Mouse (Mus musculus): ENCODE results near the gene Fam53b. TPM values are rescaled to one million over a fixed set of nuclear protein-coding genes. Genes with fewer than 3 reads are reported as not detected.

Gene Fam53b
- polyA plus RNA-seq, 1 experiment from 2014 or later, result 13.6 TPM

DNA sequence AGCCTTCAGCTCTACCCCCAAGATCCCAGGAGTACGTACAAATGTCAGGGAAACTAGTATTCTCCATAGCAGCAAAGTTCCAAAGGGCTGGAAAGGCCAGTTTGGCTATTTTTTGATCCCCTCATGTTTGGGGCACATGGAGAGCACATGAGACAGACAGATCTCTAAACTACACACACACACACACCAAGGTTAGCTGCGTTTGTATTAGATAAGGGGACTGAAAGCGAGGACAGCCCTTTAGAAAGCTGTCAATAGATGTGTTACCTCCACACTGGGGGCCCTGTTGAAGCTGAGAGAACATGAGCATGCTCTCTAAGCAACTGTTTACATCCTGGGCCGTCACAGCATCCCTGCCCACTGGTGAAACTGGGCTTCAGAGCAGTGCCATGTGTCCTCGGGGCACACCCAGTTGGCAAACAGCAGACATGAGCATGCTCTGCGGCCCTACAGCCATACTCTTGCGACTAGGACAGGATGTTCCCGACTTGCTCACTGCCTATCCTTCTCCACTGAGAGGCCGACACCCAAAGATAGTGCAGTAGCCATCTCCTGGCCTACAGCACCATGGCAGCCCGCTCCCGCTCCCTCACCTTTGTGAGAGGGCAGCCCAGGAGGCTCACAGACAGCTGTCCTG is 47.3 kb downstream of the Fam53b start:
- no peaks in the 10 kb centered on the region for H3K36me3 ChIP-seq (ENCODE audit: control insufficient read depth, insufficient read depth, low read length)
- H3K4me1 ChIP-seq (ENCODE audit: control insufficient read depth, insufficient read depth, low read length), result peaks cover 24% of the 10 kb centered on the region
- H3K4me3 ChIP-seq (ENCODE audit: low read depth, low read length), result no peak overlapping the region
- H3K9ac ChIP-seq (ENCODE audit: low read depth, low read length), result 0 out of 2 replicates have a peak overlapping the region, but pooled peaks have one; percentile 8
- H3K9me3 ChIP-seq (replicated peaks; ENCODE audit: control insufficient read depth, low read length, poor library complexity, severe bottlenecking), result no peaks in the 10 kb centered on the region
- no peak for ATAC-seq
- no peak overlapping the region for H3K4me2 ChIP-seq (ENCODE audit: low read length)
- peak overlapping the region; percentile 69 for H3K27ac ChIP-seq (ENCODE audit: low read length)
- WGBS, result 93% methylated on average over 11 of the region's 11 CpGs
- no peaks in the 10 kb centered on the region for H3K27me3 ChIP-seq (ENCODE audit: control insufficient read depth, insufficient read depth, low read depth, low read length)

DNA sequence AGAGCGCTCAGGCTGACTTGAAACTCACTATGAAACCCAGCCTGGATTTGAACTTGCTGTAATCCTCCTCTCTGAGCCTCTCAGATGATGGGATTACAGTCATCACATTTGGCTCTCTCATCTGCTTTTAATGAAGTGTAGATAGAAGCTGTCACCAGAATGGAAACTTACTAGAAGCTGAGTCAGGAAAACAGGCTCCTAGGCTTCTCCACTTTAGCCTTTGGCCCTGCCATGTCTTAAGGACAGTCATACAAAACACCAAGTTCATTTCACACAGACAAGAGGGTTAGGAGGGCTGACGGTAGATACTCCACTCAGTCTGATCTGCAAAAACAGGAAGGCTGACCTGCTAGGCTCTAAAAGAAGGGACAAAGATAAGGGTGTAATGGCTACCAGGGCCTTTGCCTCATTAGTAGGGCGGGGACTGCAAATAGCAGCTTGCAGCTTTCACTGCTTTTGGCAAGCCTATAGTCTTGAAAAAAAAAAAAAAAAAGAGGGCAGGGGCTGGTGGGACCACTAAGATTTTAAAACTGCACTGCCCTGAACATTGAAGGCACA is 48.0 kb downstream of the Fam53b start:
- Histone ChIP-seq H3K27ac (ENCODE audit: low read length) (no peak overlapping the region), H3K9me3 (replicated peaks; ENCODE audit: control insufficient read depth, low read length, poor library complexity, severe bottlenecking) (no peaks in the 10 kb centered on the region), H3K4me1 (ENCODE audit: control insufficient read depth, insufficient read depth, low read length) (peaks cover 24% of the 10 kb centered on the region), H3K27me3 (ENCODE audit: control insufficient read depth, insufficient read depth, low read depth, low read length) (no peaks in the 10 kb centered on the region), H3K9ac (ENCODE audit: low read depth, low read length) (no peak overlapping the region), H3K4me3 (ENCODE audit: low read depth, low read length) (no peak overlapping the region), H3K36me3 (ENCODE audit: control insufficient read depth, insufficient read depth, low read length) (no peaks in the 10 kb centered on the region), H3K4me2 (ENCODE audit: low read length) (no peak overlapping the region)
- WGBS, result 86% methylated on average over 3 of the region's 3 CpGs
- ATAC-seq, result no peak

DNA sequence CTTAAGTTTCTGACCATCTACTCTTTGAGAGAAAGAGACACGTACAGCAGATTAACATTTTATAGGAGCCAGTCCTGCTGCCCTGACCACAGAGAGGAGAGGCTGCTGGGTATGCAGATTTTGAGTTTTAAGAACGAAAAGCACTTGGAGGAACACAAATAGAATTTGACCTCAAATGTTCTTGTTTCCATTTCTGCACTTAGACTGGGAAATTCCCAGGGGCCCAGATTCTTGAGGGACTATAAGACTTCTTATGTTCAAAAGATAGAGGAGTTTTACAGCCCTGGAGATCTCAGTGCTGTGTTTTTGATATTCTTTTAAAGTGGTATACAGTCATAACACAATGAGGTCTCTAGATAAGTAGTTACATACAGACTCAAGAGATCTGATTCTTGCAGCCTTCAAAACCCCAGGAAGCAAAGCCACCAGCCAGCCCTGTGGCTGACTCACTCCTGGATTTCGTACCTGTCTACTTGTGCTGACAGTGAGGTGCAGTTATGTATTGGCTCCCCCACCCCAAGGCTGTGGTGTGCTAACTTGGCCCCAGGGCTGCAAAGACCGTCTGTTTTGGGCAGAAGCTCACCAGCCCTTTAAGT is 48.7 kb downstream of the Fam53b start:
- H3K4me1 ChIP-seq (ENCODE audit: control insufficient read depth, insufficient read depth, low read length), result peaks cover 24% of the 10 kb centered on the region
- no peak overlapping the region for H3K9ac ChIP-seq (ENCODE audit: low read depth, low read length)
- no peak overlapping the region for H3K4me3 ChIP-seq (ENCODE audit: low read depth, low read length)
- no peaks in the 10 kb centered on the region for H3K27me3 ChIP-seq (ENCODE audit: control insufficient read depth, insufficient read depth, low read depth, low read length)
- H3K36me3 ChIP-seq (ENCODE audit: control insufficient read depth, insufficient read depth, low read length), result no peaks in the 10 kb centered on the region
- WGBS, result 82% methylated on average over 4 of the region's 4 CpGs
- H3K4me2 ChIP-seq (ENCODE audit: low read length), result no peak overlapping the region
- ATAC-seq, result no peak
- no peaks in the 10 kb centered on the region for H3K9me3 ChIP-seq (replicated peaks; ENCODE audit: control insufficient read depth, low read length, poor library complexity, severe bottlenecking)
- H3K27ac ChIP-seq (ENCODE audit: low read length), result no peak overlapping the region

DNA sequence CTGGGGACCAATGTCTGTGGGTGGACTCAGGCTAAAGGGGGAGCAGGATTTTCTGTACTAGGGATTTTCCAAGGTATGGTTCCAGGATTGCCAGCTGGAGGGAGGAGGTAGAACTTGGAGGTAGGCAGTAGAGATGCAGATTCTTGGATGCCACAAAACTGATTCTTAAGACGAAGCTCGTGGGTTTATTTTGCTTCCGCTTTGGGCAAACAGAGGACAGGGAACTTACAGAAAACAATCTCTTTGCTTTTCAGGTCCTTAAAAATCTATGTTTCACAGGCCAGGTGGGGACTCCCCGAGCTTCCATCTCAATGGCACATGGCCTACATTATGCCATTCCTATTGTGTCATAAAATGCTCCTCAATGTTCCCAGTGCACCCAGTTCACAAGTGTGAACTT is 49.4 kb downstream of the Fam53b start:
- no peak for ATAC-seq
- Histone ChIP-seq H3K4me3 (ENCODE audit: low read depth, low read length) (no peak overlapping the region), H3K9me3 (replicated peaks; ENCODE audit: control insufficient read depth, low read length, poor library complexity, severe bottlenecking) (no peaks in the 10 kb centered on the region), H3K27ac (ENCODE audit: low read length) (no peak overlapping the region), H3K27me3 (ENCODE audit: control insufficient read depth, insufficient read depth, low read depth, low read length) (no peaks in the 10 kb centered on the region), H3K4me1 (ENCODE audit: control insufficient read depth, insufficient read depth, low read length) (peaks cover 24% of the 10 kb centered on the region), H3K4me2 (ENCODE audit: low read length) (no peak overlapping the region), H3K9ac (ENCODE audit: low read depth, low read length) (no peak overlapping the region), H3K36me3 (ENCODE audit: control insufficient read depth, insufficient read depth, low read length) (no peaks in the 10 kb centered on the region)
- 96% methylated on average over 4 of the region's 4 CpGs for WGBS

DNA sequence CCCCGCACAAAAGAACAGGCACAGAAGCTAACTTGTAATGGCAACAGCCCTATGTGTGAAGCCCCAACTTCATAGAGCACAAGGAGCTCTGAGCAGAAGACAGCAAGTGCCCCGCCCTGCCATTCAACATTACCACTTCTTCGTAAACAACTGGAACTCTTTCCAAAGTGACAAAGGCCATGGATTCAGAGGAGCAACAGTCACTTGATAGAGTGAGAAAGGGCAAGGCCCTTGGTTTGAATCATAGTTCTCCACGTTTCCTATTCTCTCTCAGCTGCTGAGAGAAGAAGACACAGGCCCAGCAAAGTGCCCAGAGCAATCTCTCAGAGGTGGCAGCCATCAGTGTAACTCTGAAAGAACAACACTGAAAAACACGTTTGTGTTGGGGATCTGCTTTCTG is 49.8 kb downstream of the Fam53b start:
- 93% methylated on average over 5 of the region's 5 CpGs for WGBS
- no peaks in the 10 kb centered on the region for H3K9me3 ChIP-seq (replicated peaks; ENCODE audit: control insufficient read depth, low read length, poor library complexity, severe bottlenecking)
- no peak overlapping the region for H3K9ac ChIP-seq (ENCODE audit: low read depth, low read length)
- no peak overlapping the region for H3K4me2 ChIP-seq (ENCODE audit: low read length)
- H3K27me3 ChIP-seq (ENCODE audit: control insufficient read depth, insufficient read depth, low read depth, low read length), result no peaks in the 10 kb centered on the region
- H3K36me3 ChIP-seq (ENCODE audit: control insufficient read depth, insufficient read depth, low read length), result no peaks in the 10 kb centered on the region
- ATAC-seq, result no peak
- H3K27ac ChIP-seq (ENCODE audit: low read length), result no peak overlapping the region
- peaks cover 24% of the 10 kb centered on the region for H3K4me1 ChIP-seq (ENCODE audit: control insufficient read depth, insufficient read depth, low read length)
- no peak overlapping the region for H3K4me3 ChIP-seq (ENCODE audit: low read depth, low read length)

DNA sequence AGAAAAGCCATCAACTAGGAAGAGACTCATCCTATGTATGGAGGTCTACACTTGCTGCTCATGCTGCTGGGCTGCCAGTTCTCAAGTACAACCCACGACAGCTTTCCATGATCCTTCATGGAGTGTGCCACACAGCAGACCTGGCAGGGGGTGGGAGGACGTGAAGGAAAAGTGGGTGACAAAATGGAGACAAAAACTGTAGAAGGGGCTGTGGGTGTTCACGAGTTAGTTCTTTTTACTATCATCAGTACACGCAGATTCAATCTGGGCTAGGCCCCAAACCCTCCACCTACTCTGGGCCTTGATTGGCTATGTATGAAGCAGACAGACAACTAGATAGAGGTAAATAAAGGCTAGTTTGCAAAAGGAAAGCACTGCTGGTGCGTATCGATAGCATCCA is 50.3 kb downstream of the Fam53b start:
- Histone ChIP-seq H3K36me3 (ENCODE audit: control insufficient read depth, insufficient read depth, low read length) (no peaks in the 10 kb centered on the region), H3K27ac (ENCODE audit: low read length) (no peak overlapping the region), H3K4me3 (ENCODE audit: low read depth, low read length) (no peak overlapping the region), H3K9me3 (replicated peaks; ENCODE audit: control insufficient read depth, low read length, poor library complexity, severe bottlenecking) (no peaks in the 10 kb centered on the region), H3K4me1 (ENCODE audit: control insufficient read depth, insufficient read depth, low read length) (peaks cover 24% of the 10 kb centered on the region), H3K27me3 (ENCODE audit: control insufficient read depth, insufficient read depth, low read depth, low read length) (no peaks in the 10 kb centered on the region), H3K4me2 (ENCODE audit: low read length) (no peak overlapping the region), H3K9ac (ENCODE audit: low read depth, low read length) (no peak overlapping the region)
- 93% methylated on average over 6 of the region's 6 CpGs for WGBS
- no peak for ATAC-seq

DNA sequence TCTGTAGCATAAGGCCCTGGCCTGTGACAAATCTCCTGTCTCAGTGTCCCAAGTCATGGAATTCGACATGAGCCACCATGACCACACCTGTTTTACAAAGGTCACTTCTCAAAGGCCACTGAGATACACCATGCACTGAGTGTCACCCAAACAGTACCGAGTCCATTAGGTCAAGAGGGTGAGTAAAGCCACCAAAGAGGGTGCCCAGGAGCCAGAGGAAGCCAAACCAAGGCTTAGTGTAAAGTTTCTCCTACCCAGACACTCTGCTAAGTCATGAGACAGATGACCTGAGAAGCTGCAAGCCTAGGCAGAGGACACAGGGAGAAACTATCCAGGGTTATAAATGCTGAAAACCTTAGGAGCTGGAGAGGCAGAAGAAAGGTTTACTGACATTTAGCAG is 52.3 kb downstream of the Fam53b start:
- Histone ChIP-seq H3K4me3 (ENCODE audit: low read depth, low read length) (no peak overlapping the region), H3K9ac (ENCODE audit: low read depth, low read length) (no peak overlapping the region), H3K9me3 (replicated peaks; ENCODE audit: control insufficient read depth, low read length, poor library complexity, severe bottlenecking) (no peaks in the 10 kb centered on the region), H3K4me2 (ENCODE audit: low read length) (no peak overlapping the region), H3K4me1 (ENCODE audit: control insufficient read depth, insufficient read depth, low read length) (peaks cover 7% of the 10 kb centered on the region), H3K27ac (ENCODE audit: low read length) (no peak overlapping the region), H3K36me3 (ENCODE audit: control insufficient read depth, insufficient read depth, low read length) (no peaks in the 10 kb centered on the region), H3K27me3 (ENCODE audit: control insufficient read depth, insufficient read depth, low read depth, low read length) (no peaks in the 10 kb centered on the region)
- no peak for ATAC-seq
- 96% methylated on average over 2 of the region's 2 CpGs for WGBS

DNA sequence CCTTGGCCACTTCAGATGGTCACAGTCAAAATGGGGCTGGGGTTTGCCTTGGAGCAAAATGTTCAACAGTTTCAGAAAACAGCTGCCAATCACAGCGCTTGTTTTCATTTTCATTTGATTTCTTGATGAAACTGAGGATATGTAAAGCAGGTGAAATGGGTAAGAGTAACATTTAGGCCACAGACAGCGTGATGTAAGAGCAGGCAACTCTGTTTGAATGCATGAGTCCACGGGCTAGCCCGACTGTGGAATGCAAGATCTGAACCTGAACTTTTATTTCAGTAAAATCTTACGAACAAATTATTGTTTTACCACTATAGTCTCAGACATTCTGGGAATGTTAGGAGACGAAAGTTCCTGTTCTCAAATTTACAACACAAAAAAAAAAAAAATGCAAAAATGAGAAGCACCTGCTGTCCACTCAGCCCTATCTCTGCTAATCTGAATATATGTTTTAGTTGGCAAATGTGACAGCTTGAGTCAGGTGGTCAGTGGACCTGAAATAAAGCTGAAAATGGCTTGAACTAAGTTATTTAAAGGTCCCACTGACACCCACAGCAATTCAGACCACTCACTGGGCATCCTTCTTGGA is 53.0 kb downstream of the Fam53b start:
- H3K4me1 ChIP-seq (ENCODE audit: control insufficient read depth, insufficient read depth, low read length), result peaks cover 2% of the 10 kb centered on the region; the same call in 1 of the 2 replicates
- H3K4me3 ChIP-seq (ENCODE audit: low read depth, low read length), result no peak overlapping the region
- WGBS, result 97% methylated on average over 6 of the region's 6 CpGs
- H3K9me3 ChIP-seq (replicated peaks; ENCODE audit: control insufficient read depth, low read length, poor library complexity, severe bottlenecking), result no peaks in the 10 kb centered on the region
- H3K27ac ChIP-seq (ENCODE audit: low read length), result no peak overlapping the region
- H3K4me2 ChIP-seq (ENCODE audit: low read length), result no peak overlapping the region
- H3K9ac ChIP-seq (ENCODE audit: low read depth, low read length), result no peak overlapping the region
- no peak for ATAC-seq
- no peaks in the 10 kb centered on the region for H3K36me3 ChIP-seq (ENCODE audit: control insufficient read depth, insufficient read depth, low read length)
- no peaks in the 10 kb centered on the region for H3K27me3 ChIP-seq (ENCODE audit: control insufficient read depth, insufficient read depth, low read depth, low read length)

DNA sequence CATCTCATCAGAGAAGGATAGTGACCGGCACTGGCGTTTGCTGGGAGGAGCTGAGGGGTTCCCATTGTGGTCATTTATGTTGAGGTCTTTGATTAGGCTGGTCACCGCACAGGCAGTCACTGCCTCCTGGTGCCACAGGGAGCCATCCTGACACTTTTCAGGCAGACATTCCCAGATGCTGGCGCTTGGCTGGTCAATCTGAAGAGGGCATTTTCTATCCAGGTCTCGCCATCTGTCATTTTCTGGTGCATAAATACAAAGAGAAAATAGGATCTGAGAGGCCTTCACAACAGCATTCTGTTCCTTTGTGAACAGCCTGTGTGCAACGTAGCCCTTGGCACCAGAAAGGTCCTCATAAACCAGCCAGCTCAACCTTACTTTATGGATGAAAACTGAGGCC is 53.8 kb downstream of the Fam53b start:
- Histone ChIP-seq H3K36me3 (ENCODE audit: control insufficient read depth, insufficient read depth, low read length) (no peaks in the 10 kb centered on the region), H3K27ac (ENCODE audit: low read length) (no peak overlapping the region), H3K4me1 (ENCODE audit: control insufficient read depth, insufficient read depth, low read length) (no peaks in the 10 kb centered on the region), H3K4me3 (ENCODE audit: low read depth, low read length) (no peak overlapping the region), H3K27me3 (ENCODE audit: control insufficient read depth, insufficient read depth, low read depth, low read length) (no peaks in the 10 kb centered on the region), H3K9me3 (replicated peaks; ENCODE audit: control insufficient read depth, low read length, poor library complexity, severe bottlenecking) (no peaks in the 10 kb centered on the region), H3K9ac (ENCODE audit: low read depth, low read length) (no peak overlapping the region), H3K4me2 (ENCODE audit: low read length) (no peak overlapping the region)
- ATAC-seq, result no peak
- 56% methylated on average over 6 of the region's 6 CpGs for WGBS

All from midbrain, embryonic 16.5 days (tissue).